Mouse (Mus musculus): Measurements from ENCODE around the gene Hpse. TPM values are rescaled to one million over a fixed set of nuclear protein-coding genes. Genes with fewer than 3 reads are reported as not detected.
A peak's percentile ranks its signal among the peaks of the same experiment; 100 is the strongest.

Hpse gene
- total and polyA plus RNA-seq, 2 experiments from 2014 or later: 0.39 to 3.2 TPM

DNA sequence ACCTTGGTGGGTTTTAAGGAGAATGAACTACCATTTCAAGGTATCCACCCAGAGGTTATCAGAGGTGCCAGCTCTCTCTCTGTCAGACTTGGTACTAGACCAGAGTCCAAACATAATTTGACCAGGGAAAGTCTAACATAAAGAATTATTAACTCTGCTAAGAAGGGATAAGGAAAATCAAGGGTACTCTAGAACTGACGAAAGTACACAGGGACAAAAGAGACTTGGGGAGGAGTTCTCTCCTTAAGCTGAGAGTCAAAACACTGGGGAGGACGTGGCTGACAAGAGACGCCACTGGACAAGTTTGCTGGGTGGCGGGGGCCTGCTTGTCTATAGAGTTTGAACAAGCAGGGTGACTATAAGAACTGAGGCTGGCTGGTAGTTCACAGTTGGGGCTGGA lies 73.0 kb downstream of the Hpse start:
- H3K9me3 ChIP-seq (ENCODE audit: low read length): no peaks in the 10 kb centered on the region
- no peak for TF ChIP-seq CTCF (IDR thresholded peaks at IDR 0.05)
- no peak for ATAC-seq (ENCODE audit: low FRiP score)
- H3K27ac ChIP-seq (ENCODE audit: low read depth, low read length): no peak overlapping the region
- no peak overlapping the region for H3K4me3 ChIP-seq (ENCODE audit: low read depth, low read length)
- no peaks in the 10 kb centered on the region for H3K36me3 ChIP-seq (ENCODE audit: insufficient read depth, low read length)
- no peak overlapping the region for H3K4me2 ChIP-seq (ENCODE audit: low read depth, low read length, poor library complexity, severe bottlenecking)
- 74% methylated on average over 4 of the region's 4 CpGs for WGBS
- H3K9ac ChIP-seq (replicated peaks; ENCODE audit: low read length, poor library complexity, severe bottlenecking): no peak overlapping the region
- DNase-seq (ENCODE audit: low spot score): no peak
- H3K4me1 ChIP-seq (ENCODE audit: insufficient read depth, low read length): no peaks in the 10 kb centered on the region
- no peaks in the 10 kb centered on the region for H3K27me3 ChIP-seq (ENCODE audit: insufficient read depth, low read length)

GRCm38 (mm10) chr5:100643991-100644535 lies 75.5 kb downstream of the Hpse start:
- Histone ChIP-seq H3K4me1 (ENCODE audit: insufficient read depth, low read length) (no peaks in the 10 kb centered on the region), H3K36me3 (ENCODE audit: insufficient read depth, low read length) (no peaks in the 10 kb centered on the region), H3K9me3 (ENCODE audit: low read length) (no peaks in the 10 kb centered on the region), H3K27ac (ENCODE audit: low read depth, low read length) (no peak overlapping the region), H3K4me2 (ENCODE audit: low read depth, low read length, poor library complexity, severe bottlenecking) (no peak overlapping the region), H3K4me3 (ENCODE audit: low read depth, low read length) (no peak overlapping the region), H3K27me3 (ENCODE audit: insufficient read depth, low read length) (no peaks in the 10 kb centered on the region), H3K9ac (replicated peaks; ENCODE audit: low read length, poor library complexity, severe bottlenecking) (no peak overlapping the region)
- WGBS: 67% methylated on average over 7 of the region's 7 CpGs
- no peak for TF ChIP-seq CTCF (IDR thresholded peaks at IDR 0.05)
- no peak for DNase-seq (ENCODE audit: low spot score)
- ATAC-seq (ENCODE audit: low FRiP score): no peak

- H3K36me3 ChIP-seq (ENCODE audit: insufficient read depth, low read length): no peaks in the 10 kb centered on the region
- ATAC-seq (ENCODE audit: low FRiP score): no peak
- TF ChIP-seq CTCF (IDR thresholded peaks at IDR 0.05): no peak
- H3K4me1 ChIP-seq (ENCODE audit: insufficient read depth, low read length): no peaks in the 10 kb centered on the region
- no peak overlapping the region for H3K4me3 ChIP-seq (ENCODE audit: low read depth, low read length)
- 72% methylated on average over 12 of the region's 12 CpGs for WGBS
- H3K4me2 ChIP-seq (ENCODE audit: low read depth, low read length, poor library complexity, severe bottlenecking): no peak overlapping the region
- H3K27ac ChIP-seq (ENCODE audit: low read depth, low read length): no peak overlapping the region
- H3K9me3 ChIP-seq (ENCODE audit: low read length): no peaks in the 10 kb centered on the region
- H3K27me3 ChIP-seq (ENCODE audit: insufficient read depth, low read length): no peaks in the 10 kb centered on the region
- peak; percentile 60 for DNase-seq (ENCODE audit: low spot score)
- H3K9ac ChIP-seq (replicated peaks; ENCODE audit: low read length, poor library complexity, severe bottlenecking): no peak overlapping the region
Observed at GRCm38 (mm10) chr5:100643253-100643990, 76.1 kb downstream of the Hpse start.

- DNase-seq (ENCODE audit: low spot score) (no peak), ATAC-seq (ENCODE audit: low FRiP score) (no peak)
- Histone ChIP-seq H3K4me3 (ENCODE audit: low read depth, low read length) (no peak overlapping the region), H3K9me3 (ENCODE audit: low read length) (no peaks in the 10 kb centered on the region), H3K4me1 (ENCODE audit: insufficient read depth, low read length) (no peaks in the 10 kb centered on the region), H3K9ac (replicated peaks; ENCODE audit: low read length, poor library complexity, severe bottlenecking) (no peak overlapping the region), H3K4me2 (ENCODE audit: low read depth, low read length, poor library complexity, severe bottlenecking) (no peak overlapping the region), H3K27me3 (ENCODE audit: insufficient read depth, low read length) (no peaks in the 10 kb centered on the region), H3K36me3 (ENCODE audit: insufficient read depth, low read length) (no peaks in the 10 kb centered on the region), H3K27ac (ENCODE audit: low read depth, low read length) (no peak overlapping the region)
- TF ChIP-seq CTCF (IDR thresholded peaks at IDR 0.05): no peak
- WGBS: 84% methylated on average over 5 of the region's 5 CpGs
Observed at GRCm38 (mm10) chr5:100642316-100642715, 77.2 kb downstream of the Hpse start.

DNA sequence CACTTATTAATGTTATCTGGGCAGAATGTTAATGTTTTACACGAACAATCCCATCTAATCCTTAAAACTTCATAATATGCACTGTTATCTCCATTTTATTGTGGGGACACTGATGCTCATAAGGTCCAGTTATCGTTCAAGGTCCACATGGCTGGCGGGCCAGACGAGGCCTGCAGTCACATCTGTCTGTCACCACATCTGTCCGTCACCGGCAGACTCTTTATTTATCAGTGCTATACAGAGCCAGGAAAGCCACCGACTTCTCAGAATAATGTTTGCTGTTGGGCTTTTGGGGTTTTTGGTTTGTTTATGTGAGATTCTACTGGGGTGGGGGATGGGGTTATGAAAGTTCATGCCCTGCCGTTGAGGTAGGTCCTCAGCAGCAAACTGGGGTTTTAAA lies 81.0 kb downstream of the Hpse start:
- no peaks in the 10 kb centered on the region for H3K4me1 ChIP-seq (ENCODE audit: insufficient read depth, low read length)
- ATAC-seq (ENCODE audit: low FRiP score): no peak

GRCm38 (mm10) chr5:100636794-100637544 lies 82.5 kb downstream of the Hpse start:
- Histone ChIP-seq H3K4me3 (ENCODE audit: low read depth, low read length) (no peak overlapping the region), H3K4me2 (ENCODE audit: low read depth, low read length, poor library complexity, severe bottlenecking) (no peak overlapping the region), H3K9me3 (ENCODE audit: low read length) (no peaks in the 10 kb centered on the region), H3K27me3 (ENCODE audit: insufficient read depth, low read length) (no peaks in the 10 kb centered on the region), H3K4me1 (ENCODE audit: insufficient read depth, low read length) (no peaks in the 10 kb centered on the region), H3K36me3 (ENCODE audit: insufficient read depth, low read length) (no peaks in the 10 kb centered on the region), H3K27ac (ENCODE audit: low read depth, low read length) (no peak overlapping the region), H3K9ac (replicated peaks; ENCODE audit: low read length, poor library complexity, severe bottlenecking) (no peak overlapping the region)
- no peak for TF ChIP-seq CTCF (IDR thresholded peaks at IDR 0.05)
- ATAC-seq (ENCODE audit: low FRiP score) (no peak), DNase-seq (ENCODE audit: low spot score) (no peak)
- WGBS: 76% methylated on average over 8 of the region's 8 CpGs

More for the DNA sequence above, 81.0 kb downstream of the Hpse start:
- Histone ChIP-seq H3K27ac (ENCODE audit: low read depth, low read length) (no peak overlapping the region), H3K4me3 (ENCODE audit: low read depth, low read length) (no peak overlapping the region), H3K27me3 (ENCODE audit: insufficient read depth, low read length) (no peaks in the 10 kb centered on the region), H3K9ac (replicated peaks; ENCODE audit: low read length, poor library complexity, severe bottlenecking) (no peak overlapping the region), H3K4me2 (ENCODE audit: low read depth, low read length, poor library complexity, severe bottlenecking) (no peak overlapping the region), H3K9me3 (ENCODE audit: low read length) (no peaks in the 10 kb centered on the region), H3K36me3 (ENCODE audit: insufficient read depth, low read length) (no peaks in the 10 kb centered on the region)
- WGBS: 89% methylated on average over 8 of the region's 8 CpGs
- no peak for DNase-seq (ENCODE audit: low spot score)
- TF ChIP-seq CTCF (IDR thresholded peaks at IDR 0.05): no peak
